Mouse (Mus musculus): ENCODE measurements around the gene Lcmt2.
"Not testable (repeated sequence)": the region's sequence is repeated elsewhere in the genome, so short reads cannot be mapped to it uniquely, and the experiment has no call there.

Lcmt2 gene

DNA sequence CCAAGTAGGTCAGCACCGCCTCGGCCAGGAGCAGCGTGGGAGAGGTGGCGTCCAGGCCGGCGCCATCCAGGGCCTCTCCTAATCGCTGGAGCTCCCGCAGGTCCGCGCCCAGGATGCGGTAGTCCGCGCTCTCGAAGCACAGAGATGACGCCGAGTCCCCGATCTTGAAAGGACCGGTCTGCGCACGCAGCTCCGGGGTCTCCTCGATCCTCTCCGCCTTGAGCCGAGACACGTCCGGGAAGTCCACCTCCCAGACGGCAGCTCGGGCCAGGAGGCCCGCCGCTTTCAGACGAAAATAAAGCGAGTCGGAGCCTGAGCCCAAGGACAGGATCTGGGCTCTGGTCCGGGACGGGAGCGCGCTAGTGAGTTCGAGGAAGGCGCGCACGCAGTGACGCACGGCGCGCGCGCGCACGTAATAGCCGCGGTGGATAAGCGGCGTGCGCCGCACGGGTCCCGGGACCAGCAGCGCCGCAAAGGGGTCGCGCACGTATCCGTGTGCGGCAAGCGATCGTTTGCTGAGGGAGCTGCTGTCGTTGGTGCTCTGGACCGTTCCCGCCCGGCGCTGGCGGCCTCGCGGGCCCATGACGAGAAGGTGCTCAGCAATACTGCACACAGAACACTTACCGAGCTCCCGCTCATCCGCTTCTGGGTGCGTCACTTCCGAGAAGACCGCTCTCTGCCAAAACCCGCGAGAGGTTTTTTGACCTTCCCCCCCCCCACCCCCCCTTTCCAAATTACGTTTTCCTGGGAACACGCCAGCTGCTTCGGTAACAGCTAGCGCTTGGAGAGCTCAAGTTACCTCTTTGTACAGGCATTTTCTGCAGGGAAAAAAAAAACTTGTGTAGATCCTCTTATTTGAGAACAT lies at the start of gene Lcmt2, which contains the start of gene Adal:
Gene Lcmt2, minus strand, starts transcription at position 636 of the 865 bp plus-strand sequence.
Gene Adal, plus strand, starts transcription at position 411 of the 865 bp plus-strand sequence.
- DNase-seq (ENCODE audit: low spot score in 2 of 2): peak; percentile 85 to 87

DNA sequence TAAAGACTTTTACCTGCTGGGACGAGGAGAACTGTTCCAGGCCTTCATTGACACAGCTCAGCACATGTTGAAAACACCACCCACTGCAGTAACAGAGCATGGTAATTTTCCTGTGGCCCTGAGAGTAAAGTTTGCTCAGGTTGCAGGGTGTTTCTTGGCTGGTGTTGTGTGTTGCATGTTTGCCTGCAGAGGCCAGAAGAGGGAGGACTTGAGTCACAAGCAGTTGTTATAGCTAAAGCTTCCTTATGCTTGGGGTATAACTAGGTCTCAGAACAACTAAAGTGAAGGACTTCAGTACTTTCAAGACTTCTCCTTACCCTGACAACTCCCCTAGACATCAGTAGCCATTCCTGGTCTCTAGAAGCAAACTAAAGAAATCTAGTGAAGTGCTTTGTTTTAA lies 48.1 kb upstream of the Lcmt2 start:
- DNase-seq (ENCODE audit: low spot score in 2 of 2): no peak

DNA sequence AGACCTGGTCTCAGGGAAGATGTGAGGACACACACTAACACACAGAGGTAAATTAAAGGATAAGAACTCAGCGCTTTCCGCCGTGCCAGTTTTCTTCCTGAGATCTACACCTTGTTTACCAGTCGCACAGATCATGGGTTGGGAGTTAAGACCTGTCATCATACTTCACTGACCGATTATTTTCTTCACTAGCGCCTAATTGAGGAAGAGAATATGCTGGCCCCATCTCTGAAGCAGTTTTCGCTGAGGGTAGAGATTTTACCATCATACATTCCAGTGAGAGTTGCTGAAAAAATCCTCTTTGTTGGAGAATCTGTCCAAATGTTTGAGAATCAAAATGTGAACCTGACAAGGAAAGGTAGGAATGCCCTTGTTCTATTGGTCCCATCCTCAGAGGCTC lies 43.7 kb upstream of the Lcmt2 start:
- no peak for DNase-seq (ENCODE audit: low spot score in 2 of 2)

DNA sequence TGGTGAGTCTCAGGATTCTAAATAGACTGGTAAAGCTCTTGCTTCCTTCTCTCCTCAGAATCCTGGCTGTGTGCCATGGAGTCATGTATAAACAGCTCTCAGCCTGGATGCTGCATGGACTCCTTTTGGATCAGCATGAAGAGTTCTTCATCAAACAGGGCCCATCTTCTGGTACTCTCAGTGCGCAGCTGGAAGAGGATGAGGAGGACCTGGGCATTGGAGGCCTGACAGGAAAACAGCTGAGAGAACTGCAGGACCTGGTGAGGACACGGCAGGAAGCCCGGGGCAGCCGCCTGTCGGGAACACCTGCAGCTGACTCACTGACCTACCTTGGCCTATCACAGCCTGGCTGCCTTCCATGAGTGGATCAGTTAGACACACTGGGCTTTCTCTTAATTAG lies 43.0 kb upstream of the Lcmt2 start:
- no peak for DNase-seq (ENCODE audit: low spot score in 2 of 2)

DNA sequence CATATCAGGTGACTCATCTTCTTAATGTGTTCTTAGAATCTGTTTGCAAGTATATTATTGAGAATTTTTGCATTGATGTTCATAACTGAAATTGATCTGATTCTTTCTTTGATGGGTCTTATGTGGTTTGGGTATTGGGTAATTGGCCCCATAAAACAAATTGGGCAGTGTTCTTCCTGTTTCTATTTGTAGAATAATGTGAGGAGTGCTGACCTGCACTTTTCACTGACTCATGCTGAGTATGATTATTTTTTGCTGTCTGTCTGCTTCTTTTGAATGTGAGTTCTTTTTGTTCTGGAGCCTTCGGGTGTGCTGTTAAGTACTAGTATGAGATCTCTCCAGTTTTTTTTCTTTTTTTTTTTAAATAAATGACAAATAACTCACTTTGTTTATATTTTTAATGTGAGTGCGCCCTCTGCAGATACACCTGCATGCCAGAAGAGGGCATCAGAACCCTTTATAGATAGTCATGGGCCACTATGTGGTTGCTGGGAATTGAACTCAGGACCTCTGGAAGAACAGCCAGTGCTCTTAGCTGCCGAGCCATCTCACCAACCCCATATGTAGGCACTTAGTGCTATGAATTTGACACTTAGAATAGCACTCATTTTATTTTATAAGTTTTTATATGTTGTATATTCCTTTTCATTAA lies 38.5 kb upstream of the Lcmt2 start:
- DNase-seq (ENCODE audit: low spot score in 2 of 2): no peak

DNA sequence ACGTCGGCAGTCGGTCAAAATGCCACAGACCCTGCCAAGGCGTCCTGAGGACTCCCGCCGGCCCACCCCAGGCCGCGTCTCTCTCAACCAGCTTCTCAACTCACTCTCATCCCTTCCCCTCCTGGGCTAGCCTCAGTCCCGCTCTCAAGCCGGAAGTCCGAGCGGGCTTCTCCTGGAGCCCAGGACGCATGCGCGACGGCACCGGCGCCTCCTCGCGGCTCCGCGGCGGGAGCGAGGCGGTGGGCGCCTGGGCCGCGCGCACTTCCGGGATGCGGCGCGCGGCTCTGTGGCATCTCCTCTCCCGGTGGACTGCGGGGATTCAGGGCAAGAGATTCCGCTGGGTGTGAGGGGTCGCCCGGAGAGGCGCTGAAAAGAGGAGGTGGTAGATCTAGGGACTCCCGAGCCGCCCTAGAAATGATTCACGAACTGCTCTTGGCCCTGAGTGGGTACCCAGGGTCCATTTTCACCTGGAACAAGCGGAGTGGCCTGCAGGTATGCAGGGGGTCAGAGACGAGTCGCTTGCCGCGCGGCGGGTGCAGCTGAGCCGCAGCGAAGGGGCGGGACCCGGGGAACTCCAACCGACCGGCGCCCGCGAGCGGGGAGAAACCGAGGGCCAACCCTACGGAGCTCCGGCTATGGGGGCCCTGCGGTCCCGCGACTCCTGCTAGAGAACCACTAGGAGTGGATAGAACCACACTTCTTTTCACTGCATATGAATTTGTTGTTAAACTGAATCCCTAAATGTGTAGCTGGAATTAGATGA lies 30.7 kb upstream of the Lcmt2 start, which contains the start of gene Zscan29:
Gene Zscan29, minus strand, starts transcription at position 146 of the 763 bp plus-strand sequence.
- DNase-seq (ENCODE audit: low spot score in 2 of 2): peak; percentile 91 to 92

DNA sequence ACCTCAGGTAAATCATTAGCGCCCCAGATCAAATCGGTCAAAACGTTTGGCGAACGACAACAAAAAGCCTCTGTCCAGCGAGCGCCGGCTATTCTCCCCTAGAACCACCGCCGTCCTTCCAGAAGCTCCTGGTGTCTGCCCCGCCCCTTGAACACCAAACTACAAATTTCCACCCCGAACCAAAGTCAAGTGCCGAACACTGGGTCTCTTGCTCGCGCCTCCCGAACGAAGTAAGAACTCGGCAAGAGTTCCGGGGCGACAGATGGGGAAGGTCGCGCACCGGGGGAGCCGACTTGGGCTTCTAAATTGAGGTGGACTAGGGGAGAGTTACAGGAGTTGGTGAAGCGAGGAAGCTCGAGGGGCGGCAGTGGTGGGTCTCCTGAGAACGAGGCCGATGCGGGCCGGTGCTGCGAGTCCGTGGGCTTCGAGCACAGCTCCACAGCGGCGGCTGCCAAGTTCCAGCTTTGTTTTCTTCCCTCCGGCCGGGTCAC lies 30.1 kb upstream of the Lcmt2 start, which contains the start of gene Tubgcp4:
Gene Tubgcp4, plus strand, starts transcription at position 174 of the 491 bp plus-strand sequence.
- DNase-seq (ENCODE audit: low spot score in 2 of 2): peak; percentile 34 to 54

DNA sequence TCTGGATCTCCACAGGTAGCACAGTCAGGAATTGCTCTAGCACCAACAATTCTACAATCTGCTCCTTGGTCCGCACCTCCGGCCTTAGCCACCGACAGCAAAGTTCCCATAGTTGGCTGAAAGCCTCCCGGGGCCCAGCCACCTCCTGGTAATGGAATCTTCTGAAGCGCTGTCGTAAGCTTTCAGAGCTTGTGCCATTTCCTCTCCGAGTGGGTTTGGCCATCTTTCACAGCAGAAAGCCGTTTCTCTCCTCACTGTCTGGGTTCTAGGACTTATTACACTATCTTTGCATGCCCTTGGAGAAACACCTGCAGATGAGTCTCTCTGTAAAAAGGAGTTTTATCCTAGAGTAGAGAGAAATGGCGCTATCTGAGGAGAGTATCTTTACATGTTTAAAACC lies 29.4 kb upstream of the Lcmt2 start:
- DNase-seq (ENCODE audit: low spot score in 2 of 2): peak; percentile 14 to 33

DNA sequence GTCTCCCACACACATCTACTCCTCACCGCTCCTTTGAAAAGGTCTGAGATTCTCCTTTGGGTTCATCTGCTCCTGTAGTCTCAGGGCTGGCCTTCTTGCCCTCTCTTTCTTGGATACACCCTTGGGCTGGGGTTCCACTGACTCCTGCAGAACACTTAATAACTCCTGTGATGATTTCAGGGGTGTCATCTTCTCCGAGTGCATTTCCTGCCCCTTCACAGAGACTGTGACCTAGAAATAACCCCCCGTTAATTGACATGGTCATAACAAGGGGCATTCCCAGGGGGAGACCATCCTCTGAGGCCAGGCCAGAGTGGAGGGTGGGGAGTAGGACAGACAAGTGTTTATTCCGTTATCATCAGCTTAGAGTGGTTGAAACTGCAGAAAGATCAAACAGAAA lies 28.7 kb upstream of the Lcmt2 start:
- DNase-seq (ENCODE audit: low spot score in 2 of 2): no peak

DNA sequence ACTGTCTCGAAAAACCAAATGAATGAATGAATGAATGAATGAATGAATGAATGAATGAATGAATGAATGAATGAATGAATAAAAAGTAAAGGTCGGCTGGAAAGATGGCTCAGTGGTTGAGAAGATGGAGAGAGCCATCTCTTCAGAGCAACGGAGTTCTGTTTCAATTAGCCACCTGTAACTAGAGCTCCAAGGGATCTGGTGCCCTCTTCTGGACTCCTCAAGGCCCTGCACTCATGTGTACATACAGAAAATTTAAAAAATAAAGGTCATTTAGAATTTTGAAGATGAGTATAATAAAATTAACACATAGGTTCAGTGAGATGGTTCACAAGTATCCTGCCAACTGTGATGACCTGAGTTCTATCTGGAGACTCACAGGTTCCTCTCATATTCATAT lies 12.6 kb upstream of the Lcmt2 start:
- DNase-seq (ENCODE audit: low spot score in 2 of 2): no peak

DNA sequence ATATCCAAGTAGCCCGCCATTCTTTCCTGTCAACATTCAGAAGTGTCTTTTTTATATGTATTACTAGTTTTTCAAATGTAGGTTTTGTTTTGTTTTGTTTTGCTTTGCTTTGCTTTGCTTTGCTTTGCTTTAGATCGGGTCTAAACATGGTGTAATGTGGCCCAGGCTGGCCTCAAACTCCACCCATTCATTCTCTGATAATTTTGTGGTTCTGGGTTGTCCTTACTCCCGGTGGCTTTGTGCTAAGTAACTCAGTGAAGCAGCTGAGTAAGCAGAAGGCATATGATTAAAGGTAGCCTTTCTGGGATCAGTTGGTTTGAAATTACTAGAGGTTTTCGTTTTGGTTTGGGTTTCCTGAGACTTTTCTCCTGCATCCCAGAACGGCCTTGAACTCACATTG lies 9.2 kb upstream of the Lcmt2 start:
- no peak for DNase-seq (ENCODE audit: low spot score in 2 of 2)

DNA sequence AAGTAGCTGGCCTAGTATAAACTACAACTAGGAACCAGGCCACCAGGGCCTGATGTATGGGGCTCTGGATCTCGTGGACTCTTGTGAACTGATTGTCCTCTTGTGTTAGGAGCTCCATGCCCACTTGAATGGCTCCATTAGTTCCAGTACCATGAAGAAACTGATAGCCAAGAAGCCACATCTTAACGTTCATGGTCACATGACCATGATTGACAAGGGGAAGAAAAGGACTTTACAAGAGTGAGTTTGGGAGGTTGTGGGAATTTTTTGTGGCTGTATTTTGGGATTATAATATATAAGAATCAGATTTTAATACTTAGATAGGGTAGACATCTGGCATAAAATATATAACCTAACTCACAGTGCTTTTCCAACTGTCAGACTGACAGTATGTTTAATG lies 2.0 kb upstream of the Lcmt2 start:
- no peak for DNase-seq (ENCODE audit: low spot score in 2 of 2)

DNA sequence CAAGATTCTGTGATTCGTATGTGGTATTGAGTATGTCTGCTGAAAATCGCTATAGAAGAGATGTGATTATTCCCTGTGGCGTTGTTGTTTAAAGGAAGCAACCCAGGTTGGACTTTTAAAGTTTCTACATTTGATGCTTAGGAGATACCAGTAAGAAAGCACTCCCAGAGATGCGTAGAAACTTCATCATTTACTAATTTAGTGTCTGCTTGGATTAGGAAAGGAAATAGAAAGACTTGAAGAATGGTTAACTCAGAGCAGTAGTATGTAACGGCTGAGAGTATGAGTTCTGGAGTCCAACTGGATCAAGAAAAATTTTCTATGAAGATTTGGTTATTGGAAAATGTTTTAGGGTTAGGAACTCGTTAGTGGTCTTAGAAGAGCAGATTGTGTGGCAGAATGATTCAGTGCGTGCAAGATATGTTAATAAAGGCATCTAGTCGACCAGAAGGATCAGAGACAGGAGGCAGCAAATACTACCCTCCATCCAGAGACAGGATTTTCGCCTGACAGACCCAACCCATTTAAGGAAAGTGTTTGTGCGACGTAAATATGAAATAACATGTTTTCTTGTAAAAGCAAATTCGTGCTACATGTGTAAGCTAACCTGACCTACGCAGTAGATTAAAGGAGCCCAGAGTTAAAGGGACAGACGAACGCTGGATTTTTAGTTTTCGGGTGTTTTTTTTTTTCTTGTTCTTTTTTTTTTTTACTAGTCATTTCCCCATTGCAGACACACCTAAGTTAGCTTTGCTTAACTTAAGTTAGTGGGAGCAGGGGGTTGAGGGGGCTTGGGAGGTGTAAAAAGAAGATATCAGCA lies 973 bp upstream of the Lcmt2 start:
- no peak for DNase-seq (ENCODE audit: low spot score in 2 of 2)

DNA sequence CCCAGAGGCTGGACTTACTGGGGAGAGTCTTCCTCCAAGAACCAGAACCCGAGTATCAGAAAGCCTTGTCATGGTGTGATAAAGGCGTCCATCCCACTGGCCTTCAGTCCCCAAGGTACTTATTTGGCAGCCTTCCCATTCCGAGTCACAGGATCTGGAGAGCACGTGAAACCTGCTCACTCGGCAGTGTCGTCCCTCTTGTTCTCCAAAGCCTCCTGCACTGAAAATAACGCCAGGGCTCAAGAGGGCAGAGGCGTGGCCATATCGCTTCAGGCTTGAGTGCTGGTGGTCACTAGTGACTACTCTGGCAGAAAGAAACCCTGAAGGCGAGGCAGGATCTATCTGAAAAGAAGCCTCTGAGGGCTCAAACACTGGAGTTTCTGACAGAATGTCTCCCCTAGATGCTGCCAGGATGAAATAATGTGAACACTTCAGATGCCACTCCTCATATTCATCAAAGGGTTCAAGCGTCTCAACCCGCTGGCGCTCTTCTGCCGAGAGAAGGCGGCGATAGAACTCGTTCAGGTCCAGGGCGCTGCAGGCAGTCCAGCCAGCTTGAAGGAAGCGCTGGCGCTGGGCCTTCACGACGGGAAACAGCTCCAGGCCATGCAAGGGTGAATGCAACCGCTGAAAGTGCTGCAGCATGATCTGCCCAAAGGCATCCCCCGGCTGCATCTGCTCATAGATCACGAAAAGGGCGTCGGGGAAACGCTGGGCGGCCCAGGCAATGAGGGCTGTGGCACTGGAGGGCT lies 1.0 kb downstream of the Lcmt2 start:
- peak in 1 of 2 experiments; percentile 27 for DNase-seq (ENCODE audit: low spot score in 2 of 2)

DNA sequence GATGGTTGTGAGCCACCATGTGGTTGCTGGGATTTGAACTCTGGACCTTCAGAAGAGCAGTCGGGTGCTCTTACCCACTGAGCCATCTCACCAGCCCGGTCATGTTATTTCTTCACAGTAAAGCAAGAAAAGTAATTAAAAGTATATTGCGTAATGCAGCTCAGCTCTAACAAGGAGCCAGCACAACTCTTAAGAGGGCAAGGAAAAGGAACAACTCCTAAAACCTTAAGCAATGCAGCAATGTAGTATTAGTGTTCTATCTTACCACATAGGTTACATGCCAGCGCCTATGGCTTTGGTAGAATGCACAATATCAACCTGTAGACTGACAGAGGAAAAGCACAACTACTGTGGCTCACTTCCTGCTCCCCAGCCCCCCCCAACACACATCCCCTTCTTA lies 3.1 kb downstream of the Lcmt2 start:
- DNase-seq (ENCODE audit: low spot score in 2 of 2): no peak

DNA sequence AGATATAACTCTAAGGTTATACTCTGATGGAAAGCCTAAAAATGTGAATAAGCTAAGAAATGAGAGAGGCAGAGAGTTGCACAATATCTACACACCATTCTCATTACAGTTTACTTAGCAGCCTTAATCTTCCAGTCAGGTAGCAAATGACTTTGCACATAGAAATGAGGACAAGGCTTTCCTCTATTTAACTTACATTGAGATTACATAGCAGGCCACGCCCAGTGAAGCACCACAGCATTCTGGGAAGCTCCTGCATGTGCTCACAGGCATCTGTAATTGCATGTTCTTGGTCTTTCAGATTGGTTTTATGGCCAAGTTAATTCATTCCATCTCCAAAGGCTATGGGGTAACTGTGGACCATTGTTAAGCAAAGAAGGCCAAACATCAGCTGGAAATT lies 7.6 kb downstream of the Lcmt2 start:
- DNase-seq (ENCODE audit: low spot score in 2 of 2): no peak

DNA sequence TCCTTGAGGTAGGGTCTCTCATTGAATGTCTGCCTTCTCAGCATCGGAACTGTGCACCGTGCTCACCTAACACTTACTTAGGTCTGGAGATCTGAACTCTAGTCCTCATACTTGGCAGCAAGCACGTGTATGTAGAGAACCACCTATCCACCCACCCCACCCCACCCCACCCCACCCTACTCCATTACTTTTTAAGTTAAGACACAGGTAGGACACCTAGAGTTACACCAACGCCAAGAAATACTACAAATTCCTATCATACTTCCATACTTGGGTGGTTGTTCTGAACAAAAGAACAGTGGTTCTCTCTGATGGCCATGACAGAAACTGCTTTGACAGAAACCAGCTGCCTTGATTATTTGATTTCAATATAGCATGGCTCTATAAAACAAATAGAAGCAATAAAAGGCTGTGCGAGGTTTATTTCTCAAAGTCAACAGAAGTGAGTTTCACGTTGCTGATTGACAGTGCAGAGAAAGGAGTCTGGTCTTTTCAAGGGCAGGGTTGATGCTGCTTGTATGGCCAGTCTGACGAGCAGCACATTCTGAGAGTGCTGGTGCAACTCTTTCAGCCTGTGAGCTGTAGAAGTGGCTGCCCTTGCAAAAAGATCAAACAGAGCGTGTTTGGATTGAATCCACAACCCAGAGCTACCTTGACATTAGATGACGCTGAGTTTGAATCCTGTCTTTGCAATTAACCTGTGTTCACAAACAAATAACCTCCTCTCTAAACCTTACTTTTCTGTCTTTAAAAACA lies 11.4 kb downstream of the Lcmt2 start:
- DNase-seq (ENCODE audit: low spot score in 2 of 2): no peak

DNA sequence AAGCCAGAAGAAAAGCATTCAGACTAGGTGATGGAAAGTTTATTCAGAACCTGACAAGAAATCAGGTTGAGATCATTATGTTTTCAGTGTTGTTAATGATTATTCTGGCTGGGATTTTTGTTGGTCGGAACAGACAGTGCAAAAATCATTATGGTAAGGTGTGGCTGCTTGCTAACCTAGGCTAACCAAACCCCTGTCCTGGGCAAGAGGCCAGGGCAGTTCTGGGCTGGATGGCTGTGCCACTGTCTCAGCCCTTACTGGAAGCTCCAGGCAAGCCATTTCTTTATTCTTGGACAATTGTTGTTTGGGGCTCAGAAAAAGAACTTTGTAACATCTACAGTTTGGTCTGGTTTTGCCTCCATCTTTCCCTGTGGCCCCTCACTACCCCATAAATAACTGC lies 12.9 kb downstream of the Lcmt2 start:
- no peak for DNase-seq (ENCODE audit: low spot score in 2 of 2)

DNA sequence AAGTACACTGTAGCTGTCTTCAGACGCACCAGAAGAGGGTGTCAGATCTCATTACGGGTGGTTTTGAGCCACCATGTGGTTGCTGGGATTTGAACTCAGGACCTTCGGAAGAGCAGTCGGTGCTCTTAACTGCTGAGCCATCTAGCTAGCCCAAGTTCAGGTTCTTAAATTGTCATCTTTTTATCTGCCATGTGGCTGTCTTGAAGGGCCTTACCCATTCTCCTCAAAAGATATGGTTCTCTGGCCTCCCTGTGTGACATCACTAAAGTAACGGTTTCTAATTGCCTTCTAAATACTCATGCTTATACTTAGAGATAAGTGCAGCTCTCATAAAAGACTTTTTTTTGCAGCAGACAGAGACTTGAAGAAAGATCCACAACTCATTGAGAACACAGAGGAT lies 14.2 kb downstream of the Lcmt2 start:
- not testable (repeated sequence) for DNase-seq (ENCODE audit: low spot score in 2 of 2)

DNA sequence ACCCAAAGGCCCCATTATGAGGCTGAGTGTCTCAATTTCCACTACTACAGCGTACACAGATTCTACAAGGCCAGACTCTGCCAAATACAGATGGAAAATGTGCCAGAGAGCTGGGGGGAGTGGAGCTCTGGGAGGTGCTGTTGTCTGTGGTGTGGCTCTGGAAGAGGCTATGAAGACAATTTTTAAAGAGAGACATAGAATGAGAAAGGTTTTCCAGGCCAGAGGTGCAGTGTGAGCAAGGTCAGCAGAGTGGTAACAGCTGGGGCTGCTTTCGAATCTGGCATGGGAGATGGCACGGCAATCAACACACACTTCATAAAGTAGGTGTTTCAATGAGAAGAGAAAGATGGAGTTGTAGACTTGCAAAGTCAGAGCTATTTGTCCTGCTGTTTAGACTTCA lies 21.2 kb downstream of the Lcmt2 start:
- DNase-seq (ENCODE audit: low spot score in 2 of 2): no peak

All from spleen, postnatal 36 days (tissue).